ENCODE assay signal across 8 mouse cellular contexts in the genomic region with DNA sequence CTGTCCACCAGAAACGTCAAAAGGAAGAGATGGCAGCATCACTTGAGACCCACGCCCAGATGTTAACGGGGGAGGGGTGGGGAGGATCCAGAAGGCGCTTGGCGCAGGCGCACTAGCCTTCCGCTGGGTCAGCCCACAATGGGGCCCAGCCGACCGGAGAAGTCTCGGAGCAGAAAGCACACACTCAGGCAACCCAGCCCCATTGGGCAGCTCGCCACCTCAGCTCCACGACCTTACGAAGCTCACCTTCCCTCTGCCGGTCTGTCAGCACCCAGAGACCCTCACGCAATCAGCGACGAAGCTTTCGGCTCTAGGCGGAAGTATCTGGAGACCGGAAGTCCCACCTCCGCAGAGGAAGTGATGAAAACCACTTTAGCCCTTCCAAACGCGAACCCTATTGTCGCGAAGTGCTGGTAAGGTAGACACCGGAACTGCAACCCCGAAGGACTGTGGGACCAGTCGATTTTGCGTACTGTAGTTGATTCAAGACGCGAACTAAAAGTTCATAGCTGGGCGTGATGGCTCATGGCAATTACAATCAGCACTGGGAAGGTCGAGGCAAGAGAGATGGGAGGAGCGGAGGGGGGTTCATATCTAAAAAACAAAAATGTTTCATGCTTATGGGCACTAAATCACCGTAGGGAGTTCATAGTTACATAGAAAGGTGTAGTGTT. TPM values are rescaled to one million over a fixed set of nuclear protein-coding genes. Genes with fewer than 3 reads are reported as not detected.
A peak's percentile ranks its signal among the peaks of the same experiment; 100 is the strongest.
DNase-seq lines count a peak whose midpoint lies in the region; ATAC-seq and TF ChIP-seq lines count a peak whose summit lies in the region.

Gene Tbce, minus strand, starts transcription at position 347 of the 674 bp plus-strand sequence.

- peak; percentile 90 for DNase-seq in MEL-GATA-1-ER (ENCODE audit: extremely low read depth, low read depth)
- DNase-seq in cerebellum, adult 8-10 months, result peak; percentile 90
- peak; percentile 91 for DNase-seq in hindbrain, embryonic 10.5 days (ENCODE audit: low spot score)
- peak; percentile 93 for DNase-seq in layer of hippocampus, adult 9-11 months
- DNase-seq in lung, postnatal 0 days (ENCODE audit: low spot score), result peak; percentile 95
- peak; percentile 82 for DNase-seq in ovary, postnatal 14 days (ENCODE audit: low spot score)
- DNase-seq in thymus, postnatal 14 days, result peak; percentile 92

- peak; percentile 99 for ATAC-seq in frontal cortex, adult (ENCODE audit: low TSS enrichment)
- ATAC-seq in lung, postnatal 0 days, result peak; percentile 97

- H3K4me3 ChIP-seq in hindbrain, embryonic 10.5 days, result peak within 1 kb of the TSS; percentile 65
- peak within 1 kb of the TSS; percentile 79 for H3K4me3 ChIP-seq in lung, postnatal 0 days (ENCODE audit: low read depth, low read length)

- H3K36me3 ChIP-seq in hindbrain, embryonic 10.5 days, result peaks cover 6% of the 10 kb centered on the region; the same call in 1 of the 2 replicates
- H3K36me3 ChIP-seq in lung, postnatal 0 days (ENCODE audit: insufficient read depth, low read length), result no peaks in the 10 kb centered on the region

- H3K27me3 ChIP-seq in hindbrain, embryonic 10.5 days (ENCODE audit: insufficient read depth, poor library complexity, severe bottlenecking), result no peaks in the 10 kb centered on the region; the same call in 1 of the 2 replicates
- H3K27me3 ChIP-seq in lung, postnatal 0 days (replicated peaks; ENCODE audit: insufficient read depth, low read length), result no peaks in the 10 kb centered on the region

- peaks cover 17% of the 10 kb centered on the region for H3K4me1 ChIP-seq in hindbrain, embryonic 10.5 days (replicated peaks)
- peaks cover 12% of the 10 kb centered on the region for H3K4me1 ChIP-seq in lung, postnatal 0 days (ENCODE audit: insufficient read depth, low read depth, low read length)

- no peak; the same call in 1 of the 2 replicates for TF ChIP-seq EP300 in lung, postnatal 0 days (IDR thresholded peaks at IDR 0.05)

- H3K27ac ChIP-seq in hindbrain, embryonic 10.5 days, result peak within 1 kb of the TSS; percentile 98
- H3K27ac ChIP-seq in lung, postnatal 0 days (ENCODE audit: low read length), result peak within 1 kb of the TSS; percentile 97

- H3K9me3 ChIP-seq in hindbrain, embryonic 10.5 days, result no peaks in the 10 kb centered on the region
- H3K9me3 ChIP-seq in lung, postnatal 0 days (ENCODE audit: low read length), result no peaks in the 10 kb centered on the region

- peak within 1 kb of the TSS; percentile 87 for H3K9ac ChIP-seq in lung, postnatal 0 days (replicated peaks; ENCODE audit: low read depth)

- peak within 1 kb of the TSS; percentile 75 for H3K4me2 ChIP-seq in lung, postnatal 0 days (replicated peaks; ENCODE audit: low read depth, low read length)

- 1% methylated on average over 35 of the region's 35 CpGs for WGBS in hindbrain, embryonic 10.5 days
- WGBS in lung, postnatal 0 days, result under 1% methylated on average over 35 of the region's 35 CpGs

- TF ChIP-seq CTCF in lung, postnatal 0 days (IDR thresholded peaks at IDR 0.05), result peak; percentile 38; the same call in 1 of the 2 replicates

RNA-seq across cellular contexts. Expression of gene Tbce, which starts in this region (rescaled TPM):
- polyA plus RNA-seq in hindbrain, embryonic 10.5 days (2016; fragmentation: Nextera tagmentation; extraction: Ambion mirVana), result 49.3 and 60.3 TPM in 2 replicates
- polyA plus RNA-seq in lung, postnatal 0 days (2015; fragmentation: Nextera tagmentation; extraction: Ambion mirVana), result 37.1 and 38.0 TPM in 2 replicates

Comparison
In these comparisons a context has a peak if more than half of its experiments do, and no peak if none do; other contexts are left out.
1. Peak in every context shown above with its lines: DNase-seq, ATAC-seq, H3K4me3 ChIP-seq and H3K27ac ChIP-seq.